Mouse (Mus musculus) kidney, adult 18-20 months (tissue): Measurements from ENCODE around the gene Smox.
A peak's percentile ranks its signal among the peaks of the same experiment; 100 is the strongest.

ENCODE experiments used
- DNase-seq: peaks from one replicate; pipeline ENCODE4 v3.0.0; 2021

The Smox gene

GRCm38 (mm10) chr2:131486046-131486445 lies 5.2 kb upstream of the Smox start:
- DNase-seq, result no peak

GRCm38 (mm10) chr2:131487337-131487736 lies 4.0 kb upstream of the Smox start:
- DNase-seq, result no peak

DNA sequence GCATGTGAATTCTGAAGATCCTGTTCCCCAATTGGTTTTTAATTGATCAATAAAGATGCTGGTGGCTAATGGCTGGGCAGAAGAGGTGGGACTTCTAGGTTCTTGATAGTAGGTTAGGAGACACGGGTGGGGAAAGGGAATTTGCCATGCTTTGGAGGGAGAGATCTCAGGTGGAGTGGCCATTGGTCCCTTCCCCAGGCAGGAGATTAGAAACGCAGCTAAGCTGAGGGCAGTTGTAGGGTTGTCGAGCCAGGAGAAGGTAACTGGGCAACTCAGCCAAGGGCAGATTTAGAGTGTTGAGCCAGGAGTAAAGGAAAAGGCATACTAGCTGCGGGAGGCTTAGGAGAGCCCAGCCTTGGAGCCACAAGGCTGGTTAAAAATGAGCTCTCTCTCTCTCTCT lies 3.0 kb upstream of the Smox start:
- DNase-seq, result no peak

DNA sequence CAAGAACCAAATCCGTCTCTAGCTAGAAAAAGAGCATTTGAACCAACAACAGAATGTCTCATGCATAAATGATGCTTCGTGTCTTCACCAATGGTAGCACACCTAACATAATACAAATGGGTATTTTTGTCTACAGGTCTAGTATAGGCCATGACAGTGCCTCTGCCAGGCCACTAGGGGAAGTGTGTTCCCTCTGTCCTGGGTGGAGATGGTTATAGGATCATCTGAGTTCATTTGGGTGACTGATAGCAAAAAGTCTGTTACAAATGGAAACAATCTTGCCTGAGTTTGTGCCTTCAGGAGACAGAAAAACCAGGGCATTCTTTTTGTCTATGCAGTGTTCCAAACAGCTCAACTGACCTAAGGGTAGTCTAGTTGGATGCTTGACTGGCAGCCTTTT lies 2.4 kb upstream of the Smox start:
- DNase-seq, result no peak

DNA sequence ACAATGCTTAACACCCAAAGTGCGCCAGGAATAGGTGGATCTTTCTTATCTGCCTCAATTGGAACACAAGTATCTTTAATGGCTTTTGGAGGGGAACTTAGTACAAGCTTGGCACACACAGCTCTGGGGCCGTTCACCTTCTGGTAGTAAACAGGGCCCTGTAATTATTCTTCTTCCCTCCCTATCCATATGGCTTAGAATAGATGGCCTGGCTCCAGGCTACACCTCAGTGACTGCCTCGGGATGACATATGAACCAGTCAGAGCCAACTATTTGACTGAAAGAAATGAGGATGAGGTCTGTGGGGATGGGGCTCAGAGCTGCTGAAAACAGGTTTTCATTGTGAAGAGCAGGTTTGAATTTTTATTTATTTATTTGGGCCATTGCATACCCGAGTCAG lies 1.7 kb upstream of the Smox start:
- DNase-seq, result no peak

GRCm38 (mm10) chr2:131491707-131492595 lies 655 bp downstream of the Smox start:
- peak; percentile 84 for DNase-seq

- DNase-seq, result no peak
Observed at GRCm38 (mm10) chr2:131492596-131493139, 1.4 kb downstream of the Smox start.

DNA sequence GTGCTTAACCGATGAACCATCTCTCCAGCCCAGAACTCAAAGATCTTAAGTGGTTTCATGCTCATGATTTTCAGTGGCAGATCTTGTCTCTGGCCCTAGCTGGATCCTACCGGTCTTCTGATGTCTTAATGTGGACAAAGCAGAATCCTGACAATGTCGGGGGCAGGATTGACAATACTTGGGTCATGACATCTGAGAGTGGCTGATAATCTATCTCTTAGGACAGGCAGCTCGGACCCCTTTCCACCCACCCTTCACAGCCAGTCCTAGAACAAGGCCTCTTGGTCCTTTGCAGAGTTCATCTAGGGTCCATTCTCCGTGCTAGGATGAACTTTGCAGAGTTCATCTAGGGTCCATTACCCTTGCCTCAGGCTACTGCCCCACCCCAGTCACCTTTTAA lies 2.1 kb downstream of the Smox start:
- no peak for DNase-seq

DNA sequence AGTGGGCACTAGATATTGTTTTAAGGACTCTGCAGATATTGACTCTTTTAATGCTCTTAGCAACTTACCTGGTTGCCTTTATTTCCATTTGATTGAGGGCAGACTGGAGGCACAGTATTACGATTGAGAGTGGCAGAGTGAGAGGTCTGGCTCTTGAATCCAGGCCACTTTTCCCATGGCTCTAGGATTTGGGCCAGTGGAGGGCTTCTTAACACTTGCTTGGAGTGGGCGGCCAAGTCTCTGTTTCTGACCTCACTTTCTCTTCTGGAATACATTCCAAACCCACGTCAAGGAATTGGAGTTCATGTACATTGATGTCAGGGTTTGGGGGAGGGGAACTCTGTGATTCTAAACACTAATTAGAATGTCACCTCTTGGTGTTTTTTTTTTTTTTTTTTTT lies 4.0 kb downstream of the Smox start:
- DNase-seq, result no peak

DNA sequence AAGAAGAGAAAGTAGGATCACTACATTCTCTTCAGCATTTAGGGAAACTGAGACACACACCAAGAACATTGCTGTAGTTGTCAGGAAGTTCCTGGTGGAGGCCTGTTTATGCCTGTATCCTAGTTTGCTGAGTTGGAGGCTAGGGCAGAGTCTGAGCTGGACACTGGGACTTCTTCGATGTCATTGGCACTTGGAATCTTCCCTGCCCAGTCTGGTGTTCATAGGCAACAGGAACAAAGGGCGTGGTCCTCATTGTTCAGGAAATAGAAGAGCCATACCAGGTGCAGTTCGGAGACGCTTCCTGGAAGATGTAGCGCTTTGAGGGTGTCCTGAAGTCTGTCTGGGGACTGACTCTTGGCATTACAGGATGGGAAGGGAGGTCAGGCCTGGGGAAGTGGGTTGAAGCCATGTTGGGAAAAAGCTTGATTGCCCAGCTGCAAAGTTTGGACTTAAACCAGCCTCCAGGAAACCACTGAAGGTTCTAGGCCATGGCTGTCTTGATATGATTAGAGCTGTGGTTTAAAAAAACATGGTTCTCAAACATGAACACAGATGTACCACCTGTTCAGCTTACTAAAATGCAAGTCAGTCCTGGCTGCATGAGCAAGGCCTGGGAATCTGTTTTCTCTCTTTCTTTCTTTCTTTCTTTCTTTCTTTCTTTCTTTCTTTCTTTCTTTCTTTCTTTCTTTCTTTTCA lies 5.0 kb downstream of the Smox start:
- DNase-seq, result no peak

DNA sequence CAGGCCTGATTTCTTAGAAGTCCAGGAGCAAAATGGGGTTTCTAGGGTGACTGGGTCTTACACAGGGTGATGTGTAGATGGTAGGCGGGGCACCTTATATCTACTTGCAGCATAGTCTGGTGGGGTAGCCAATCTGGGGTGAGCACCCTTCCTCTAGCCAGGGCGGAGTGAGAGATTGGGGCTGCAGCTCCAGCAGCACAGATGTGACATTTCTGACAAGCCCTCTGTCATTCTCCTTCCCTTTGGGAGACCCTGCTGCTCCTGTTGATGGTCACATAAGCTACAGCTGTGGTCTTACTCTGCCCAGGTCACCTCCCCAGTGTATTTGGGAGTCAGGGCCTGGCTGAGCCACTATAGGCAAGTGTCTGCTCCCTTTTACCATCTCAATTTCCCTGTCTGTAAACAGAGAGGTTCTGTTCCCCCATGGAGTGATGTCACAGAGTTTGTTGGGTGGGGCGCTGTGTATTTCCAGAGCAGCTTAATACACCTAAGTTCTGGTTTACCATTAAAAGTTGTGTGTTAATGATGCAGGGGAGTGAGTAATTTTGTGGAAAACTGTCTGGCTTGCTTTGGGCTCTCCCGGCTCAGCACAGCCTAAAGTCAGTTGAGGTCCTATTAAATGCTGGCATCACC lies 6.0 kb downstream of the Smox start:
- no peak for DNase-seq

GRCm38 (mm10) chr2:131498219-131498618 lies 6.9 kb downstream of the Smox start:
- no peak for DNase-seq

GRCm38 (mm10) chr2:131499290-131499845 lies 8.1 kb downstream of the Smox start:
- no peak for DNase-seq

DNA sequence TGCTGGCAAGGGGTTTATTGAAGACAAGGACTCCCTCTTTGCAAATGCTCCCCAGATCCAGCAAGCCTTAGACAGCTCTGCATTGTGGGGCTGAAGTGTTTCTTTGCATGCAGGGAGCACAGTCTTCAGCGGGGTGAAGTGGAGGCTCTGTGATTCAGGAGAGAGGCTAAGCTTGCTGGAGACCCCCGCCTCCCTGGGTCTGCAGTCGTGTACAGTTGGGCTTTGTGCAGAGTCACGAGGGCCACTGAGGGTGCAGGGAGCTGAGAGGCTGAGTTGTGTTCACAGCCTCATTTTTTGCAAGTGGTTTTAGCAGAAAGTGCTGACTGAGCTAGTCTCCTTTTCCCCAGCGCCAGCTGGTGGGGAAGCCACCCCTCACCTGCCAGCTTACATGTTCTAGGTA lies 10.6 kb downstream of the Smox start:
- DNase-seq, result no peak

- no peak for DNase-seq
Observed at GRCm38 (mm10) chr2:131502561-131502960, 11.3 kb downstream of the Smox start.

- DNase-seq, result no peak
Observed at GRCm38 (mm10) chr2:131505431-131505830, 14.1 kb downstream of the Smox start.

- no peak for DNase-seq
Observed at GRCm38 (mm10) chr2:131506358-131506757, 15.1 kb downstream of the Smox start.

DNA sequence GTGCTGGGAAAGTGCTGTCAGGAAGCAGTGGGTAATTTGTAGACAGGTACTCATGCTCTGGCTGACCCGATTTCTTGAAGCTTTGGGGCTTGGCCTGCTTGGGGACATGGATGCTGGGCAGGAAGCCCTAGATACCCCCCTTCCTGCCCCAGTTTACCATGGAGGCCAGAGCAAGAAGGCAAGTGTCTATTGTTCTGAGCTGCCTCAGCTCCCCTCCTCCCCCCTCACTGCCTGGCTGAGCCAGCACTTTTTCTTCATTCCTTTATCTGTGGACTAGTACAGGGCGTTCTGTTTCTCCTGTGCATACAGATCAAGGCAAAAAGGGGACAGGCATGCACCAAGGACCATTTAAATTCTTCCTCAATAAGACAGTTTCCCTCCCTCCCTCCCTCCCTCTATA lies 17.2 kb downstream of the Smox start:
- DNase-seq, result no peak

DNA sequence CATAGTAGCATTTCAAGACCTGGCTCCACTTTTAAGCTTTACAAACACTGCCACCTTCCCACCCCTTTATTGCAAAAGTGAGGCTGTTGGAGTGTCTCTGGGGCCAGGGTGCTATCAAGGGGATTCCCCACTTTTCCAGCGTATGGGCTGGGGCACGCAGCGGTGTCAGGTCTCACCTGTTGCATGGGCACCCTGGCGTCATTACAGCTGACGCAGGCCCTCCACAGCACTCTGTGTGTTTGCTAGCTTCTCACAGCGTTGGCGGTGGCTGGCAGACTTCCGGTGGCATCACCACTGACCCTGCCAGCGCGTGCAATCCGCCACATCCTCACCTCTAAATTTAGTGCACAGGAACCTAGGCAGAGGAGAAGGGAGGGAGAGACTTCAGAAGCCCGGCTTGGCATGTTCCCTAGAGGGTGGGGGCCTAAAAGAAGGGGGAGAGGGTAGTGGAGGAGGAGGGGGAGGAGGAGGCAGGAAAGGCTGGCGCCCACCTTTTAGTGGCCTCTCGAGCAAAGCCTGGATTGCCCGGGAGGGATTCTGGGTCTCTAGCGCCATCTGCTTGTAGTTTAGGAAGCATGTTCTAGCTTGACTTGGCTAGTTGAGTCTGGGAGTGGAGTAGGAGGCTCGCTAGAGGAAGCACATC lies 18.5 kb downstream of the Smox start:
- peak; percentile 61 for DNase-seq

- DNase-seq, result no peak
Observed at GRCm38 (mm10) chr2:131510531-131510930, 19.2 kb downstream of the Smox start.

DNA sequence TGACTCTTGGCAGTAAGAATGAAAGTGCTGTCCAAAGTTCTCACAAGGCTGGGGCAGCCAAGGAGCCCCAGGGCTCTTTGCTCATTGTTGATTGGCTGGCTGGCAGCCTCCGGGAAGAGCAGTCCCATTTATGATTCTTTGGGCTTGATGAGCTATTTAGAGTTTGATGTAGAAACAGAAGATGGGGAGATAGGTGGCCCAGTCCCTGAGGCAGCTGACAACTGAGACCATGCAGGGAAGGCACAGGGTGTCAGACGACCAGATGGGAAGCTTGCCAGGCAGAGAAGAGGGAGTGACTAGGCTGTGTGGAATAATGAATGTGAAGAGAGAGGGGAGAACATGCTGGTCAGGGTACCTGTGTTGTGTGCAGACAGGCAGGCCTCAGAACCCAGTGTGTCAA lies 22.2 kb downstream of the Smox start:
- DNase-seq, result no peak

- DNase-seq, result no peak
Observed at GRCm38 (mm10) chr2:131514055-131514621, 22.8 kb downstream of the Smox start.
